Mouse (Mus musculus): ENCODE results near the gene Rpl9-ps1.

GRCm38 (mm10) chr11:83619037-83619436 lies 26.4 kb downstream of the Rpl9-ps1 start:
- TF ChIP-seq POLR2A (IDR thresholded peaks at IDR 0.05; ENCODE audit: extremely low read depth, insufficient read depth, low read length) (no peak), CTCF (IDR thresholded peaks at IDR 0.05; ENCODE audit: extremely low read depth, insufficient read depth, low read length) (no peak)

Data from cortical plate, adult 2 months (tissue).